ENCODE assay signal across 9 mouse cellular contexts in genomic region chr9:39508998-39509397, GRCm38 (mm10). TPM values are rescaled to one million over a fixed set of nuclear protein-coding genes. Genes with fewer than 3 reads are reported as not detected.
DNase-seq lines count a peak whose midpoint lies in the region; ATAC-seq lines count a peak whose summit lies in the region.
"Had no signal": no experiment of that assay in that cellular context is flagged by ENCODE, and none has a peak within 500 bp of the region (broad histone marks: within the 10 kb centered on the region; RNA-seq: fewer than 3 reads in every experiment).

No protein-coding gene starts in this region.

- no peak overlapping the region for H3K4me2 ChIP-seq in liver, embryonic 11.5 days
- H3K4me2 ChIP-seq in forebrain, embryonic 14.5 days (ENCODE audit: low read length), result no peak overlapping the region
- H3K4me2 ChIP-seq in intestine, embryonic 16.5 days (ENCODE audit: low read depth, low read length), result no peak overlapping the region

- H3K9me3 ChIP-seq in liver, embryonic 11.5 days (ENCODE audit: control insufficient read depth, low read length), result no peaks in the 10 kb centered on the region
- H3K9me3 ChIP-seq in forebrain, embryonic 14.5 days (replicated peaks; ENCODE audit: control insufficient read depth, low read length), result no peaks in the 10 kb centered on the region
- no peaks in the 10 kb centered on the region for H3K9me3 ChIP-seq in intestine, embryonic 16.5 days (ENCODE audit: control insufficient read depth, low read length)
- H3K9me3 ChIP-seq in limb, embryonic 10.5 days (replicated peaks), result no peaks in the 10 kb centered on the region

- no peak overlapping the region for H3K4me3 ChIP-seq in liver, embryonic 11.5 days (ENCODE audit: low read depth, low read length)
- H3K4me3 ChIP-seq in forebrain, embryonic 14.5 days (ENCODE audit: low read depth, low read length), result no peak overlapping the region
- no peak overlapping the region for H3K4me3 ChIP-seq in intestine, embryonic 16.5 days (ENCODE audit: low read length)
- H3K4me3 ChIP-seq in limb, embryonic 10.5 days, result no peak overlapping the region

- H3K27me3 ChIP-seq in liver, embryonic 11.5 days (replicated peaks; ENCODE audit: control insufficient read depth, insufficient read depth, low read length), result no peaks in the 10 kb centered on the region
- no peaks in the 10 kb centered on the region for H3K27me3 ChIP-seq in forebrain, embryonic 14.5 days (replicated peaks; ENCODE audit: control insufficient read depth, insufficient read depth, low read length)
- H3K27me3 ChIP-seq in intestine, embryonic 16.5 days (replicated peaks; ENCODE audit: control insufficient read depth, insufficient read depth, low read length), result no peaks in the 10 kb centered on the region
- no peaks in the 10 kb centered on the region for H3K27me3 ChIP-seq in limb, embryonic 10.5 days (ENCODE audit: low read depth, poor library complexity, severe bottlenecking)

- H3K36me3 ChIP-seq in liver, embryonic 11.5 days (ENCODE audit: control insufficient read depth, insufficient read depth, low read length), result no peaks in the 10 kb centered on the region
- H3K36me3 ChIP-seq in forebrain, embryonic 14.5 days (ENCODE audit: control insufficient read depth, insufficient read depth, low read length), result no peaks in the 10 kb centered on the region
- no peaks in the 10 kb centered on the region for H3K36me3 ChIP-seq in intestine, embryonic 16.5 days (ENCODE audit: control insufficient read depth, insufficient read depth, low read length)
- no peaks in the 10 kb centered on the region for H3K36me3 ChIP-seq in limb, embryonic 10.5 days

- WGBS in liver, embryonic 11.5 days, result 10% methylated on average over 6 of the region's 6 CpGs
- 12% methylated on average over 6 of the region's 6 CpGs for WGBS in forebrain, embryonic 14.5 days
- 6% methylated on average over 6 of the region's 6 CpGs for WGBS in intestine, embryonic 16.5 days
- WGBS in limb, embryonic 10.5 days, result 11% methylated on average over 6 of the region's 6 CpGs

- no peaks in the 10 kb centered on the region for H3K4me1 ChIP-seq in liver, embryonic 11.5 days (replicated peaks; ENCODE audit: control insufficient read depth, insufficient read depth, low read length)
- H3K4me1 ChIP-seq in forebrain, embryonic 14.5 days (ENCODE audit: control insufficient read depth, insufficient read depth, low read length), result no peaks in the 10 kb centered on the region
- H3K4me1 ChIP-seq in intestine, embryonic 16.5 days (ENCODE audit: control insufficient read depth, insufficient read depth, low read length), result no peaks in the 10 kb centered on the region
- H3K4me1 ChIP-seq in limb, embryonic 10.5 days, result no peaks in the 10 kb centered on the region

- H3K9ac ChIP-seq in liver, embryonic 11.5 days (ENCODE audit: low read depth, low read length), result no peak overlapping the region
- H3K9ac ChIP-seq in forebrain, embryonic 14.5 days (ENCODE audit: low read length), result no peak overlapping the region
- no peak overlapping the region for H3K9ac ChIP-seq in intestine, embryonic 16.5 days (ENCODE audit: low read depth, low read length)

- peak; percentile 6 for DNase-seq in liver
- DNase-seq in liver, embryonic 11.5 days (ENCODE audit: low spot score), result no peak
- peak; percentile 39 for DNase-seq in adrenal gland, postnatal 25 days
- peak; percentile 88 for DNase-seq in forebrain, embryonic 14.5 days (ENCODE audit: low spot score)
- peak; percentile 47 for DNase-seq in limb, embryonic 10.5 days (ENCODE audit: low spot score)
- DNase-seq in retina, postnatal 1 day, result peak; percentile 75
- no peak for DNase-seq in spleen, postnatal 14 days (ENCODE audit: low spot score in 2 of 2)

- ATAC-seq in liver, embryonic 11.5 days (replicated peaks; ENCODE audit: low FRiP score), result no peak
- ATAC-seq in forebrain, embryonic 14.5 days, result peak; percentile 77; the same call in 1 of the 2 replicates
- ATAC-seq in intestine, embryonic 16.5 days, result peak; percentile 46; the same call in 1 of the 2 replicates

- H3K27ac ChIP-seq in liver, embryonic 11.5 days (ENCODE audit: low read depth, low read length), result no peak overlapping the region
- no peak overlapping the region for H3K27ac ChIP-seq in forebrain, embryonic 14.5 days (ENCODE audit: low read depth, low read length)
- H3K27ac ChIP-seq in intestine, embryonic 16.5 days (ENCODE audit: low read length), result no peak overlapping the region
- no peak overlapping the region for H3K27ac ChIP-seq in limb, embryonic 10.5 days

RNA-seq across cellular contexts. Expression of gene Olfr957, which starts 6.6 kb away (rescaled TPM):
- polyA plus RNA-seq in liver, embryonic 11.5 days (2014; fragmentation: Nextera tagmentation; extraction: Ambion mirVana), result not detected in 2 replicates
- not detected in 2 replicates for total RNA-seq in adrenal gland, postnatal 25 days (2021)
- not detected in 2 replicates for polyA plus RNA-seq in forebrain, embryonic 14.5 days (2014; fragmentation: Nextera tagmentation; extraction: Ambion mirVana)
- not detected in 2 replicates for polyA plus RNA-seq in intestine, embryonic 16.5 days (2015; fragmentation: Nextera tagmentation; extraction: Ambion mirVana)
- not detected in 2 replicates for polyA plus RNA-seq in limb, embryonic 10.5 days (2016; fragmentation: Nextera tagmentation; extraction: Ambion mirVana)
- polyA plus RNA-seq: liver, embryonic 16.5 days had no signal

RNA-seq across cellular contexts. Expression of gene Olfr44, which starts 15.2 kb away (rescaled TPM):
- polyA plus RNA-seq in liver, embryonic 11.5 days (2014; fragmentation: Nextera tagmentation; extraction: Ambion mirVana), result not detected in 2 replicates
- not detected in 2 replicates for total RNA-seq in adrenal gland, postnatal 25 days (2021)
- not detected in 2 replicates for polyA plus RNA-seq in forebrain, embryonic 14.5 days (2014; fragmentation: Nextera tagmentation; extraction: Ambion mirVana)
- polyA plus RNA-seq in intestine, embryonic 16.5 days (2015; fragmentation: Nextera tagmentation; extraction: Ambion mirVana), result not detected in 2 replicates
- polyA plus RNA-seq in limb, embryonic 10.5 days (2016; fragmentation: Nextera tagmentation; extraction: Ambion mirVana), result not detected in 2 replicates
- polyA plus RNA-seq: liver, embryonic 16.5 days had no signal

RNA-seq across cellular contexts. Expression of gene Olfr955, which starts 37.3 kb away (rescaled TPM):
- polyA plus RNA-seq in liver, embryonic 11.5 days (2014; fragmentation: Nextera tagmentation; extraction: Ambion mirVana), result not detected in 2 replicates
- not detected in 2 replicates for total RNA-seq in adrenal gland, postnatal 25 days (2021)
- polyA plus RNA-seq in forebrain, embryonic 14.5 days (2014; fragmentation: Nextera tagmentation; extraction: Ambion mirVana), result not detected in 2 replicates
- not detected in 2 replicates for polyA plus RNA-seq in intestine, embryonic 16.5 days (2015; fragmentation: Nextera tagmentation; extraction: Ambion mirVana)
- not detected in 2 replicates for polyA plus RNA-seq in limb, embryonic 10.5 days (2016; fragmentation: Nextera tagmentation; extraction: Ambion mirVana)
- polyA plus RNA-seq: liver, embryonic 16.5 days had no signal

RNA-seq across cellular contexts. Expression of gene Olfr958, which starts 44.9 kb away (rescaled TPM):
- polyA plus RNA-seq in liver, embryonic 11.5 days (2014; fragmentation: Nextera tagmentation; extraction: Ambion mirVana), result not detected in 2 replicates
- not detected in 2 replicates for total RNA-seq in adrenal gland, postnatal 25 days (2021)
- polyA plus RNA-seq in forebrain, embryonic 14.5 days (2014; fragmentation: Nextera tagmentation; extraction: Ambion mirVana), result not detected in 2 replicates
- not detected in 2 replicates for polyA plus RNA-seq in intestine, embryonic 16.5 days (2015; fragmentation: Nextera tagmentation; extraction: Ambion mirVana)
- polyA plus RNA-seq in limb, embryonic 10.5 days (2016; fragmentation: Nextera tagmentation; extraction: Ambion mirVana), result not detected in 2 replicates
- polyA plus RNA-seq: liver, embryonic 16.5 days had no signal

RNA-seq across cellular contexts. Expression of gene Olfr954, which starts 52.5 kb away (rescaled TPM):
- not detected in 2 replicates for polyA plus RNA-seq in liver, embryonic 11.5 days (2014; fragmentation: Nextera tagmentation; extraction: Ambion mirVana)
- not detected in 2 replicates for total RNA-seq in adrenal gland, postnatal 25 days (2021)
- polyA plus RNA-seq in forebrain, embryonic 14.5 days (2014; fragmentation: Nextera tagmentation; extraction: Ambion mirVana), result not detected in 2 replicates
- not detected in 2 replicates for polyA plus RNA-seq in intestine, embryonic 16.5 days (2015; fragmentation: Nextera tagmentation; extraction: Ambion mirVana)
- polyA plus RNA-seq in limb, embryonic 10.5 days (2016; fragmentation: Nextera tagmentation; extraction: Ambion mirVana), result not detected in 2 replicates
- polyA plus RNA-seq: liver, embryonic 16.5 days had no signal

Comparison
In these comparisons a context has a peak if more than half of its experiments do, and no peak if none do; other contexts are left out.
1. DNase-seq: peak in liver (single experiment), adrenal gland, postnatal 25 days (single experiment), forebrain, embryonic 14.5 days (single experiment), limb, embryonic 10.5 days (single experiment) and retina, postnatal 1 day (single experiment); none in liver, embryonic 11.5 days (single experiment) and spleen, postnatal 14 days (0 of 2).